Mouse (Mus musculus): ENCODE results near the gene Desi1.

GRCm38 (mm10) chr15:82044166-82044784 lies 10.6 kb upstream of the Desi1 start:
- TF ChIP-seq CTCF (IDR thresholded peaks at IDR 0.05; ENCODE audit: borderline replicate concordance, insufficient read depth, low read length), result no peak
- TF ChIP-seq POLR2A (IDR thresholded peaks at IDR 0.05; ENCODE audit: low read depth, low read length), result no peak
